Mouse (Mus musculus): ENCODE measurements around the gene Serpina9. TPM values are rescaled to one million over a fixed set of nuclear protein-coding genes. Genes with fewer than 3 reads are reported as not detected.

Gene Serpina9
- polyA plus RNA-seq, 1 experiment: 0.04 TPM

- peak; percentile 18 for DNase-seq (ENCODE audit: low read depth)
- TF ChIP-seq CTCF (IDR thresholded peaks at IDR 0.05; ENCODE audit: borderline replicate concordance, extremely low read depth, insufficient read depth, insufficient read length) (peak; percentile 52; the same call in 1 of the 2 replicates), POLR2A (IDR thresholded peaks at IDR 0.05; ENCODE audit: borderline replicate concordance, extremely low read depth, insufficient read depth, insufficient read length, poor library complexity, severe bottlenecking) (no peak)
These were observed 16.4 kb upstream of the Serpina9 start for GRCm38 (mm10) chr12:104029986-104030385.

GRCm38 (mm10) chr12:104015280-104015679 lies 1.7 kb upstream of the Serpina9 start:
- no peak for DNase-seq (ENCODE audit: low read depth)
- TF ChIP-seq CTCF (IDR thresholded peaks at IDR 0.05; ENCODE audit: borderline replicate concordance, extremely low read depth, insufficient read depth, insufficient read length): no peak
- TF ChIP-seq POLR2A (IDR thresholded peaks at IDR 0.05; ENCODE audit: borderline replicate concordance, extremely low read depth, insufficient read depth, insufficient read length, poor library complexity, severe bottlenecking): no peak

DNA sequence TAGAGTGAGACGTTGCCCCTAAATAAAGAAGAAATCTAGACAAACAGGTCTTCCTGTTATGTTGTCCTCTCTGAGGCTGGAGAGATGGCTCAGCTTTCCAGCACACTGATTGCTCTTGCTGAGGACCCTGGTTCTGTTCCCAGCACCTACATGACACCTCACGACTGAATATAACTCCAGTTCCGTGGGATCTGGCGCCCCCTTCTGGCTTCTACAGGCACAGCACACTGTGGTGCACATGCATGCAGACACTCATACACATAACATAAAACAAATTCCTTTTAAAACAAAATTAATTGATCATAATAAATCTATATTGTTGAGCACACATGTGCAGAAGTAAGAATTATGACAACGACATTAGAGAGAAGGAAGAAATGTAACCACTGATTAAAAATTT lies 8.9 kb downstream of the Serpina9 start:
- no peak for DNase-seq (ENCODE audit: low read depth)
- TF ChIP-seq CTCF (IDR thresholded peaks at IDR 0.05; ENCODE audit: borderline replicate concordance, extremely low read depth, insufficient read depth, insufficient read length) (peak; percentile 7; the same call in 1 of the 2 replicates), POLR2A (IDR thresholded peaks at IDR 0.05; ENCODE audit: borderline replicate concordance, extremely low read depth, insufficient read depth, insufficient read length, poor library complexity, severe bottlenecking) (no peak)

GRCm38 (mm10) chr12:104003238-104003612 lies 10.3 kb downstream of the Serpina9 start:
- TF ChIP-seq POLR2A (IDR thresholded peaks at IDR 0.05; ENCODE audit: borderline replicate concordance, extremely low read depth, insufficient read depth, insufficient read length, poor library complexity, severe bottlenecking) (no peak), CTCF (IDR thresholded peaks at IDR 0.05; ENCODE audit: borderline replicate concordance, extremely low read depth, insufficient read depth, insufficient read length) (no peak)
- no peak for DNase-seq (ENCODE audit: low read depth)

DNA sequence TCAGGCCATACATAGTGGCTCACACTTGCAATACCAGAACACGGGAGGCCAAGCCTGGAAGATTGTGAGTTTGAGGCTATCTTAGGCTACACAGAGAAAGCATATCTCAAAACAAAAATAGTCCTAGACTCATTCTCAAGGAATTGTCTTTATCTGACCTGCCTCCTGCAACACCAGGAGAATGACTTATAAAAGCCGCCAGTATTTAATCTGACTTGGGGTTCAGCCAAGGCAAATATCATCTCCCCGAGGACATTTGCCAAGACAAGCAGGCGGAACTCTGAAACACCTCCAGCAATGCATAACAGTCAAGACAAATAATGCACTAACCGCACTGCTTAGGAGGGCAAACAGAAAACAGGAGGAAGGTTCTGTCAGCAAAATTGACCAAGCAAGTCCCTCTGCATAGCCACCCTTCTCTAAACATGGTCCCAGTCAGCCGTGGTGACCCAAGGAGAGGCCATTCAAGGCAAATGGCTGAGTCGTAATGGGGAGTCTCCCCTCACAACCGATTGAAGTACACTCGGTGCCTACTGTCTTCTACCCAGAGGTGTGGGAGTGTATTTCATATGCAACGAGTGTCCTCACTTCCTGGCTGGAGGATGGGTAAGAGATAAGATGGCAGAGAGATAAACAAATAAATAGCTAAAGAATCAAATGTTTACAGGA lies 10.9 kb downstream of the Serpina9 start:
- TF ChIP-seq POLR2A (IDR thresholded peaks at IDR 0.05; ENCODE audit: borderline replicate concordance, extremely low read depth, insufficient read depth, insufficient read length, poor library complexity, severe bottlenecking) (no peak), CTCF (IDR thresholded peaks at IDR 0.05; ENCODE audit: borderline replicate concordance, extremely low read depth, insufficient read depth, insufficient read length) (no peak)
- peak; percentile 23 for DNase-seq (ENCODE audit: low read depth)

DNA sequence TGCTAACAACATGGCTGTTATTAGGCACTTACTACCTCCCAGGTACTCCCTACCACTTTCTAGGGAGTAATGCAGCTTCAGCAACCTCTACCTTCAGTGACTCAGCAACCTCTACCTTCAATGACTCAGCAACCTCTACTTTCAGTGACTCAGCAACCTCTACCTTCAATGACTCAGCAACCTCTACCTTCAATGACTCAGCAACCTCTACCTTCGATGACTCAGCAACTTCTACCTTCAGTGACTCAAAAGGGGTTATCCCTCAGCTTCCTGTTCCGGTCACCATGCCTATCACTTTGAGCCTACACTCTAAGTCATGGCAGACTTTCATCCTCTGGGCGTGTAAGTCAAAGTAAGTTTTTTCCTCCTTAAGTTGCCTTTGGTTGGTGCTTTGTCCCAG lies 13.0 kb downstream of the Serpina9 start:
- TF ChIP-seq CTCF (IDR thresholded peaks at IDR 0.05; ENCODE audit: borderline replicate concordance, extremely low read depth, insufficient read depth, insufficient read length) (no peak), POLR2A (IDR thresholded peaks at IDR 0.05; ENCODE audit: borderline replicate concordance, extremely low read depth, insufficient read depth, insufficient read length, poor library complexity, severe bottlenecking) (no peak)
- no peak for DNase-seq (ENCODE audit: low read depth)

DNA sequence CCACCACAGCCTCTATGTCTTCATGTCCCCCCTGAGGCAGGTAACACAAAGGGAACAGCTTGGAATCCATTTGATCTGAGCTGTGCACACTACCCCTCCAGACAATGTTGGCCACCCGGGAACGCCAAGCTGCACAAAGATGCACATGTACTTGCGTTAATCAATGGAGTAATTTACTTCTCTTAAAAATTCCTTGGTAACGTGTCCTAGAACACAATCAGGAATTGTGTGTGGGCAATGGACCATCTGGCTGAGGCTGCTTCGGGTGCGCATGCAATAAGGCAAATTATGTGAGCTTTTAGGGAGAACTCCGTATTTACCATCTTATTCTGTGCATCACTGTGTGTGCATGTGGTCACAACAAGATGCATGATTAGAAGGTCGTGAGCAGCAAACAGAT lies 13.9 kb downstream of the Serpina9 start:
- TF ChIP-seq POLR2A (IDR thresholded peaks at IDR 0.05; ENCODE audit: borderline replicate concordance, extremely low read depth, insufficient read depth, insufficient read length, poor library complexity, severe bottlenecking): no peak
- no peak for DNase-seq (ENCODE audit: low read depth)

- no peak for DNase-seq (ENCODE audit: low read depth)
- TF ChIP-seq POLR2A (IDR thresholded peaks at IDR 0.05; ENCODE audit: borderline replicate concordance, extremely low read depth, insufficient read depth, insufficient read length, poor library complexity, severe bottlenecking) (no peak), CTCF (IDR thresholded peaks at IDR 0.05; ENCODE audit: borderline replicate concordance, extremely low read depth, insufficient read depth, insufficient read length) (no peak)
These were observed 17.0 kb downstream of the Serpina9 start for GRCm38 (mm10) chr12:103996513-103996912.

DNA sequence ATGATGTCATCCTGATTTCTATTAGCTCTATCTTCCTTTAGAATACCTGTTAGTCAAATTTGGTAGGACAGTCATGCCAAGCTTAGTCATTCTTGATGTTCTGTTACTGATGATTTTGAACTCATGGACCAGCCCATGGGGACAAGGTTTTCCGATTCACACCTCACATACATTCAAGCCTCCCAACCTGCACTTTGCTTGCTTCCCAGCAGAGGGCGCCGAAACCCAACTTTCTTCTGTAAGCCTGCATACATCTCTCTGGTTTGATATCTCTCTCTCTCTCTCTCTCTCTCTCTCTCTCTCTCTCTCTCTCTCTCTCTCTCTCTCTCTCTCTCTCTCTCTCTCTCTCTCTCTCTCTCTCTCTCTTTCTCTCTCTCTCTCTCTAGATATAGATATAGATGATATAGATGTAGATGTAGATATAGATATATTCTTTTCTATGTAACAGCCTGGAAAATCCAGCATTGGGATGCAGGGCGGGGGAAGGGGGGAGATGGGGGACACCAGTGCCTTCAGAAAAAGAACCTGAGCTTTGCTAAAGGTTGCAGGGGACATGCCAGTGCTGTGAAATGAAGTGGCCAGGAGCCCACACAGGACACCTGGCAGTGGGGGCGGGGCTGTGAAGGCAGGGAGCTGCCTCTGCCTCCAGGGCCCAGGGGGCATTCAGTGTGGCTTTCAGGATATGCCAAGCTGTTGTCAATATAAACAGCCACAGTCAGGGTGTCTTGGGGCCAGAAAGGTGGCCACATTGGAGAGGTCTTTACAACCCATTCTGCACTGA lies 18.1 kb downstream of the Serpina9 start:
- peak; percentile 93 for TF ChIP-seq CTCF (IDR thresholded peaks at IDR 0.05; ENCODE audit: borderline replicate concordance, extremely low read depth, insufficient read depth, insufficient read length)
- no peak for TF ChIP-seq POLR2A (IDR thresholded peaks at IDR 0.05; ENCODE audit: borderline replicate concordance, extremely low read depth, insufficient read depth, insufficient read length, poor library complexity, severe bottlenecking)
- peak; percentile 81 for DNase-seq (ENCODE audit: low read depth)

DNA sequence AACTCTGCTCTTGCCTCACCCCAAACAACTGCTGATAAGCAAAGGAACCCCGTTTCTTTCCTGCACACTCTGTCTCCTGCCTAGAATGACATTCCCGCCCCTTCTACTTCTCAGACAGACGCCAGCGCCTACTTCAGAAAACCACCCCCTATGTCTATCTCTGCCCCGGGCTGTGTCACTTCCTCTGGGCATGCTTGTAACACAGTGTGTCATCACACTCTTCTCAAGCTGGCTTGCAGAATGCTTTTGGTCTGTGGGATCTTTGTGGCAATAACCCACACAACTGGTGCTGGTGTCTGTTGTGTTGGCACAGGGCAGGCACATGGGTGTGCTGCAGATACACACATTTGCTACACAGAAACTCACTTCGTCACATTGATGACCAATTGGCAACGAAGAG lies 20.6 kb downstream of the Serpina9 start:
- TF ChIP-seq CTCF (IDR thresholded peaks at IDR 0.05; ENCODE audit: borderline replicate concordance, extremely low read depth, insufficient read depth, insufficient read length) (no peak), POLR2A (IDR thresholded peaks at IDR 0.05; ENCODE audit: borderline replicate concordance, extremely low read depth, insufficient read depth, insufficient read length, poor library complexity, severe bottlenecking) (no peak)
- no peak for DNase-seq (ENCODE audit: low read depth)

- TF ChIP-seq CTCF (IDR thresholded peaks at IDR 0.05; ENCODE audit: borderline replicate concordance, extremely low read depth, insufficient read depth, insufficient read length) (no peak), POLR2A (IDR thresholded peaks at IDR 0.05; ENCODE audit: borderline replicate concordance, extremely low read depth, insufficient read depth, insufficient read length, poor library complexity, severe bottlenecking) (no peak)
- no peak for DNase-seq (ENCODE audit: low read depth)
These were observed 23.7 kb downstream of the Serpina9 start, which contains the start of gene Serpina11 for GRCm38 (mm10) chr12:103989857-103990256. Gene Serpina11 (minus strand): TSS chr12:103989957.

- no peak for TF ChIP-seq POLR2A (IDR thresholded peaks at IDR 0.05; ENCODE audit: borderline replicate concordance, extremely low read depth, insufficient read depth, insufficient read length, poor library complexity, severe bottlenecking)
- no peak for TF ChIP-seq CTCF (IDR thresholded peaks at IDR 0.05; ENCODE audit: borderline replicate concordance, extremely low read depth, insufficient read depth, insufficient read length)
- DNase-seq (ENCODE audit: low read depth): no peak
These were observed 24.1 kb downstream of the Serpina9 start for GRCm38 (mm10) chr12:103989514-103989767.

All from brain, embryonic 14.5 days (tissue).